Mouse (Mus musculus): ENCODE data around the gene Prdm2. TPM values are rescaled to one million over a fixed set of nuclear protein-coding genes. Genes with fewer than 3 reads are reported as not detected.

Prdm2 gene
- total and polyA plus RNA-seq, 2 experiments from 2014 or later = 11.0 to 16.6 TPM

DNA sequence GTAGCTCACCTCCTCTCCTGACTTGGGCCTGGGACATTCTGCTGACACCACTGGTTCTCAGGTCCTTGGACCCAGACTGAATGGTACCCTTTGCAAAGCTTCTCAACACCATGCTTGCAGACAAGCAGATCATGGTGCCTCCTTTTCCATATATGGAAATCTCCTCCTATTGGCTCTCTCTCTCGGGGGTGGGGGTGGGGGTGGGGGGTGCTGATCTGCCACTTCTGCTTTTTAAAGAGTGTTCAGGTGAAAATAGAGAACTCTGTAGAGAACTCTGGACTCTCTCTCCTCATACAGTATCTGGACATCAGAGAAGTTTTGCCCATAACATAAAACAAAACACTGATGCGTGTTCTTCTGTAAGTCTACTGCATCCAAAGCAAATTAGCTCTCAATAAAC is 106.2 kb downstream of the Prdm2 start:
- no peak overlapping the region for H3K4me2 ChIP-seq (ENCODE audit: low read depth, low read length)
- no peak overlapping the region for H3K9ac ChIP-seq (replicated peaks; ENCODE audit: low read length)
- DNase-seq (ENCODE audit: low spot score) = no peak
- no peaks in the 10 kb centered on the region for H3K9me3 ChIP-seq (ENCODE audit: low read length)
- no peaks in the 10 kb centered on the region for H3K27me3 ChIP-seq (ENCODE audit: insufficient read depth, low read length)
- no peak overlapping the region for H3K27ac ChIP-seq
- ATAC-seq = no peak
- no peak overlapping the region for H3K4me3 ChIP-seq (ENCODE audit: low read length)
- H3K36me3 ChIP-seq (ENCODE audit: insufficient read depth, low read length) = peaks cover 15% of the 10 kb centered on the region; the same call in 1 of the 2 replicates
- WGBS = 84% methylated on average over 2 of the region's 2 CpGs
- TF ChIP-seq CTCF (IDR thresholded peaks at IDR 0.05; ENCODE audit: low read depth) = no peak
- no peaks in the 10 kb centered on the region for H3K4me1 ChIP-seq (ENCODE audit: insufficient read depth, low read length)

- Histone ChIP-seq H3K27ac (no peak overlapping the region), H3K9ac (replicated peaks; ENCODE audit: low read length) (no peak overlapping the region), H3K9me3 (ENCODE audit: low read length) (no peaks in the 10 kb centered on the region), H3K4me3 (ENCODE audit: low read length) (no peak overlapping the region), H3K4me2 (ENCODE audit: low read depth, low read length) (no peak overlapping the region), H3K4me1 (ENCODE audit: insufficient read depth, low read length) (no peaks in the 10 kb centered on the region), H3K27me3 (ENCODE audit: insufficient read depth, low read length) (no peaks in the 10 kb centered on the region), H3K36me3 (ENCODE audit: insufficient read depth, low read length) (peaks cover 2% of the 10 kb centered on the region; the same call in 1 of the 2 replicates)
- 79% methylated on average over 5 of the region's 5 CpGs for WGBS
- DNase-seq (ENCODE audit: low spot score) (no peak), ATAC-seq (no peak)
- no peak for TF ChIP-seq CTCF (IDR thresholded peaks at IDR 0.05; ENCODE audit: low read depth)
These were observed 108.1 kb downstream of the Prdm2 start for GRCm38 (mm10) chr4:143104739-143105138.

- Histone ChIP-seq H3K4me2 (ENCODE audit: low read depth, low read length) (no peak overlapping the region), H3K27me3 (ENCODE audit: insufficient read depth, low read length) (no peaks in the 10 kb centered on the region), H3K9me3 (ENCODE audit: low read length) (no peaks in the 10 kb centered on the region), H3K9ac (replicated peaks; ENCODE audit: low read length) (no peak overlapping the region), H3K36me3 (ENCODE audit: insufficient read depth, low read length) (no peaks in the 10 kb centered on the region), H3K27ac (no peak overlapping the region), H3K4me1 (ENCODE audit: insufficient read depth, low read length) (no peaks in the 10 kb centered on the region), H3K4me3 (ENCODE audit: low read length) (no peak overlapping the region)
- TF ChIP-seq CTCF (IDR thresholded peaks at IDR 0.05; ENCODE audit: low read depth) = no peak
- DNase-seq (ENCODE audit: low spot score) = no peak
- no peak for ATAC-seq
- 73% methylated on average over 2 of the region's 2 CpGs for WGBS
These were observed 109.0 kb downstream of the Prdm2 start for GRCm38 (mm10) chr4:143103811-143104210.

DNA sequence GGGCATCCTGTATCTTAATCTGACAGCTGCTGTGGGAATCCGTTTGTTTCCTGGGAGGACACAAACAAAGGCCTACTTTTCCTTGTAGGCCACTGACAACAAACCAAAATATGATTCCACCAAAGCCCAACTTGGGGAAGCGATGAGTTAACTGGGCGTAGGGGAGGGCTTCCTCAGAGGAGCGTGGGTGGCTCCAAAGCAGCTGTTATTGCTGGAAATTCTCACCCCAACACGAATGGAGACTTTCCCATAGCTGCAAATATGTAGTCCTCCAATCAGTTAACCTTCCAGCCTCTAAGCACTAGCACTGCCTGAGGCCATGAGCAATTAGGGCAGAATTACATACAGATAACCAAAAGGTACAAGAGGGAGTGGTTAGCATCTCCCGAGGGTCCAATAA is 112.6 kb downstream of the Prdm2 start:
- ATAC-seq = no peak
- Histone ChIP-seq H3K4me3 (ENCODE audit: low read length) (no peak overlapping the region), H3K9me3 (ENCODE audit: low read length) (no peaks in the 10 kb centered on the region), H3K4me2 (ENCODE audit: low read depth, low read length) (no peak overlapping the region), H3K27ac (no peak overlapping the region), H3K9ac (replicated peaks; ENCODE audit: low read length) (no peak overlapping the region), H3K4me1 (ENCODE audit: insufficient read depth, low read length) (no peaks in the 10 kb centered on the region), H3K36me3 (ENCODE audit: insufficient read depth, low read length) (no peaks in the 10 kb centered on the region), H3K27me3 (ENCODE audit: insufficient read depth, low read length) (no peaks in the 10 kb centered on the region)
- no peak for TF ChIP-seq CTCF (IDR thresholded peaks at IDR 0.05; ENCODE audit: low read depth)
- DNase-seq (ENCODE audit: low spot score) = no peak
- WGBS = 62% methylated on average over 6 of the region's 6 CpGs

DNA sequence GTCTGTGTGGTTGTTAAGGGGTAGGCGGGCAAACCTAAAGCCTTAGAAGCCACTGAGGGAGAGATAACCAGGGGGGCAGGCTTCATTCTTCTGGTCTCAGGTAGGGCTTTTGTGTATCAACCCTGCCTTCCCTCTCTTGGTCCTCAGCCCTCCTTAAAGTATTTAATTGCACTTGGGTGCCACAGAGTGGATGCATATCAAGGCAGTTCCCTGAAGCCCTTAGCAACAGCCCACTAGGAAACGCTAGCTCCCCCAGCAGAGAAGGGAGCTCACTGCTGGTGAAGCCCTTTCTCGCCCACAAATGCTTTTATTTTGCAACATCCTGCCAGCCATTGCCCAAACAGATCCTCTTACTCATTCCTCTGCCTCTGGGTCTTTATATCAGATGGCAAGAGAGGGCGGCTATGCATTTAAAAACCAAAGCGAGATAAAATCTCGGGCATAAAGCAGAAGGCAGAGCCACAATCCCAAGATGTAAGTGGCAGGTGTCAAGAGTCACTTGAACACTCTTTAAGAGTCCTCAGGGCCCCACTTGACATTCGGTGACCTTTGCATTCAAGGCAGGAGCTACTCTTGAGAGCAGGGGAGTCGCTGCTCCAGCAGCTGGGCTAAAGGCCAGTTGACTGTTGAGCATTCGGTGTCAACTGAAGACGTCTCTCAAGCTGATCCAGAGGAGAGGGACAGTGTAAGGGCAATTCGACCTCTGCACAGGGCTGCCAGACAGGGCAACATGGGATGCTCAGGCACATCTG is 113.3 kb downstream of the Prdm2 start:
- no peak overlapping the region for H3K4me3 ChIP-seq (ENCODE audit: low read length)
- H3K27ac ChIP-seq = no peak overlapping the region
- H3K4me1 ChIP-seq (ENCODE audit: insufficient read depth, low read length) = no peaks in the 10 kb centered on the region
- DNase-seq (ENCODE audit: low spot score) = no peak
- H3K36me3 ChIP-seq (ENCODE audit: insufficient read depth, low read length) = no peaks in the 10 kb centered on the region
- ATAC-seq = no peak
- 54% methylated on average over 11 of the region's 11 CpGs for WGBS
- no peak for TF ChIP-seq CTCF (IDR thresholded peaks at IDR 0.05; ENCODE audit: low read depth)
- no peaks in the 10 kb centered on the region for H3K27me3 ChIP-seq (ENCODE audit: insufficient read depth, low read length)
- no peak overlapping the region for H3K4me2 ChIP-seq (ENCODE audit: low read depth, low read length)
- no peaks in the 10 kb centered on the region for H3K9me3 ChIP-seq (ENCODE audit: low read length)
- no peak overlapping the region for H3K9ac ChIP-seq (replicated peaks; ENCODE audit: low read length)

DNA sequence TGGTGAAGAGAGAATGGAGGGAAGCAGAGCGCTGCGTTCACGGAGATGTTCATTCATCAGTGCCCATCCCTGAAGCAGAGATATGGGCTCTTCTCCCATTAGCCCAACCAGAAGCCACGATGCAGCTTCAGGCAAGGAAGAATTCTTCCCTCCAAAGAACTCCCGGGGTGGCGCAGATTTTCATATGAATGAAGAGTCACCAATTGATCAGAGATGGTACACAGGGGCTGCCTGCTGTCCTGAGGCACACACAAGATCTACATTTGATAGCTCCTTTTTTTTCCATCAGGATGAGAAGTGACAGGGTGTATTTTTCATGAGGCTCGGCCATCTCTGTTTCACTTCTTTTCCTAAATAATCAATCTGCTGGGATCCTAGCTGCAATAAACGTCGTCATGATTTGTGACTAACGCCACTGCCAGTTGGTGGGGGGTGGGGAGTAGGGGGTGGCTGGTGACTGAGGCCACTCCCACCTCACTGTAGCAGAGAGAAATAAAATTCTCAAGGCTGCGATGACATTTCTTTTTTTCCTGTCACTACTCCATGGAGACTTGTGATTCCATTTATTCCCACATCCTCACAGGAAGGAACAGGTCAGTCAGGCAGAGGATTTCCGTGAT is 120.6 kb downstream of the Prdm2 start:
- peak; percentile 67; the same call in 1 of the 2 replicates for ATAC-seq
- Histone ChIP-seq H3K9me3 (ENCODE audit: low read length) (no peaks in the 10 kb centered on the region), H3K9ac (replicated peaks; ENCODE audit: low read length) (no peak overlapping the region), H3K36me3 (ENCODE audit: insufficient read depth, low read length) (no peaks in the 10 kb centered on the region), H3K27me3 (ENCODE audit: insufficient read depth, low read length) (no peaks in the 10 kb centered on the region), H3K4me1 (ENCODE audit: insufficient read depth, low read length) (peaks cover 6% of the 10 kb centered on the region; the same call in 1 of the 2 replicates), H3K27ac (peak overlapping the region; percentile 20; the same call in 1 of the 2 replicates), H3K4me3 (ENCODE audit: low read length) (no peak overlapping the region), H3K4me2 (ENCODE audit: low read depth, low read length) (no peak overlapping the region)
- 31% methylated on average over 12 of the region's 12 CpGs for WGBS
- no peak for TF ChIP-seq CTCF (IDR thresholded peaks at IDR 0.05; ENCODE audit: low read depth)
- no peak for DNase-seq (ENCODE audit: low spot score)

- no peak for ATAC-seq
- Histone ChIP-seq H3K4me1 (ENCODE audit: insufficient read depth, low read length) (peaks cover 6% of the 10 kb centered on the region; the same call in 1 of the 2 replicates), H3K9me3 (ENCODE audit: low read length) (no peaks in the 10 kb centered on the region), H3K4me3 (ENCODE audit: low read length) (no peak overlapping the region), H3K4me2 (ENCODE audit: low read depth, low read length) (no peak overlapping the region), H3K27ac (no peak overlapping the region), H3K27me3 (ENCODE audit: insufficient read depth, low read length) (no peaks in the 10 kb centered on the region), H3K36me3 (ENCODE audit: insufficient read depth, low read length) (no peaks in the 10 kb centered on the region), H3K9ac (replicated peaks; ENCODE audit: low read length) (no peak overlapping the region)
- peak; percentile 17 for TF ChIP-seq CTCF (IDR thresholded peaks at IDR 0.05; ENCODE audit: low read depth)
- WGBS = 93% methylated on average over 3 of the region's 3 CpGs
- no peak for DNase-seq (ENCODE audit: low spot score)
These were observed 122.2 kb downstream of the Prdm2 start for GRCm38 (mm10) chr4:143090551-143090950.

Measured in hindbrain, postnatal 0 days (tissue).